Mouse (Mus musculus): Measurements from ENCODE around the gene Whrn.

DNA sequence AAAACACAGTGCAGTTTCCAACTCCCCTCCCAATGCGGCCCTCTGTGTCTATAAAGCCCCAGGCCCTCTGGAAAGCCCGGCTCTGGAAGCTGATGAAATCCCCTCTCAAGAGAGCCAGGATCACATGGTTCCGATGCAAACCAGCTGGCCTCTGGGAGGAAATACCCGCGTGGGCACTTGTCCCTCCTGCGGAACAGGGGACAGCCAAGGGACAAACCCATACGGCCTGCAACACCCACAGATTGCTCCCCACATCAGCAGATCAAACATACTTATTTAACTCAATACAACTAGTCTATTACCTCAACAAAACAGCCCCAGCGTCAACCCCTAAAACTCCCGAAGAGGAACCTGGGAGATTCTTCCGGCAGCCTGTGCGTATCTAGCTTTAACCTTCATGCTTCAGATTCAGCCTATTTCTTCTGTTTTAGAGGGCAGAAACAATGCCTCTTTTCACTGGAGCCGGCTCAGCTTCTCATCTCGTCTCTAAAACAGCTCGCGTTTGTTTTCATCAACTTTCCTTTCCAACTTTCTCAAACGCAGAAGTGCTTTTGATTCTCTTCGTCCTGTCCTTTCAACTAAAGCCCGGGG is 86.4 kb downstream of the Whrn start:
- TF ChIP-seq CTCF (IDR thresholded peaks at IDR 0.05; ENCODE audit: insufficient read depth, low read depth, low read length), result no peak
- no peak for TF ChIP-seq POLR2A (IDR thresholded peaks at IDR 0.05; ENCODE audit: insufficient read depth, low read depth, low read length)
